Mouse (Mus musculus) kidney, postnatal 36 days (tissue): Measurements from ENCODE around the gene Ergic3.
A peak's percentile ranks its signal among the peaks of the same experiment; 100 is the strongest.

ENCODE experiments used
- DNase-seq, 2 experiments: peaks; one replicate each; pipeline ENCODE4 v3.0.0; 2021 to 2022; ENCODE audit warnings: mixed read lengths in 2 of 2

Ergic3 gene

DNA sequence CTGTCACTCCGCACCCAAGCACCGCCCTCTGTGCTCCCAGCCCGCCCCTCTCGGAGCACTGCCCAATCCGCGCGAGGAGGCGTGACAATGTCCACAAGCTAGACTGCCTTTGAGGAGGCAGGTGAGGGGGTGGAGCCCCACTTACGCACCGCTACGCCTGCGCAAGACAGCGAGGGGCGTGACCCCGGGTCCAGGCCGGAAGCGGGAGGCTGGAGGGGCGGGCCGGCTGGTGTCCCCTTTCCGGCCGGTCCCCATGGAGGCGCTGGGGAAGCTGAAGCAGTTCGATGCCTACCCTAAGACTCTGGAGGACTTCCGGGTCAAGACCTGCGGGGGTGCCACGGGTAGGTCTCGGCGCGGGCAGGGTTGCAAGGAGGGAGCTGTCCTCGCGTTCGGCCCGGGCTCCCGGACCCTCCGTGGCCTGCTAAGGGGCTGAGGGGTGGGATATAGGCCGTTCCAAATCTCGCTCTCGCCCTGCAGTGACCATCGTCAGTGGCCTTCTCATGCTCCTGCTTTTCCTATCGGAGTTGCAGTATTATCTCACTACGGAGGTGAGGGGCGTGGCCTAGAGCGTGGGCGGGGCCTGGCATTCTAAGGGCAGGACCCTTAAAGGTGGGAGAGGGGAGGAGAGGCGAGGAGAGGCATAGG is at the start of gene Ergic3, which contains the start of gene 6430550D23Rik:
Ergic3 (plus strand) TSS at position 158 of the 645 bp plus-strand sequence.
6430550D23Rik (minus strand) TSS at position 90 of the 645 bp plus-strand sequence.
- peak; percentile 99 for DNase-seq

DNA sequence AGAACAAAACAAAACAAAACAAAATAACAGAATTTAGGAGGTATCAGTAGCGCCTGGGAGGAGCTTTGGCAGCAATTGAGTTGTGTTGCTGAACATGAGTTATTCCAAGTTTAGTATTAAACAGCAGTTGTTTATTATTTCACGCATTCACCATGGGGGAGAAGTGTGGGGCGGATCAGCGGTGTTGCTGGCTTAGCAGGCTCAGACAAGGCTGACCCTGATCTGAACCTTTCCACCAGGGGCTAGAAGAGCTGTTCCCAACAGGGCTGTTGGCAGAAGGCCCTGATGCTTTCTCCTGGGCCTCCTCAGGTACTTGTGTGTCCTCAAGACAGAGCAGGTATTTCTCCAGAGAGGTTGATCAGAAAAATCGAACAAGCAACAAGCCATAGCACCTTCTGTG is 47.9 kb upstream of the Ergic3 start:
- DNase-seq = peak; percentile 63 to 67

DNA sequence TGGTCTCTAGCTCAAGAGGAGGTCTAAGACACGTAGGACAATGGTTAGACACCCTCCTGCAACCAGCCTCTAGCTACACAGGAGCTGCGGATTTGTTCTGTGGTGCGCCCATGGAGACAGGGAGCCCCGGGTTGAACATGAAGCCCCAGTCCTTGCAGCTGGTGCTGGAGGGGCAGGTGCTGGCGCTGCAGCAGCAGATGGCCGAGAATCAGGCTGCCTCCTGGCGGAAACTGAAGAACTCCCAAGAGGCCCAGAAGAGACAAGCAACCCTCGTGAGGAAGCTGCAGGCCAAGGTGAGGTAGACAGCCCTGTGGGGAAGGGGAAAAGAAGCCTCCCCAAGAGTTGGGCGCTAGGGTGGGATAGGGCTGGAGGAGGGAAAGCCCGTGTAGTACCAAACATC is 46.0 kb upstream of the Ergic3 start:
- DNase-seq = no peak

DNA sequence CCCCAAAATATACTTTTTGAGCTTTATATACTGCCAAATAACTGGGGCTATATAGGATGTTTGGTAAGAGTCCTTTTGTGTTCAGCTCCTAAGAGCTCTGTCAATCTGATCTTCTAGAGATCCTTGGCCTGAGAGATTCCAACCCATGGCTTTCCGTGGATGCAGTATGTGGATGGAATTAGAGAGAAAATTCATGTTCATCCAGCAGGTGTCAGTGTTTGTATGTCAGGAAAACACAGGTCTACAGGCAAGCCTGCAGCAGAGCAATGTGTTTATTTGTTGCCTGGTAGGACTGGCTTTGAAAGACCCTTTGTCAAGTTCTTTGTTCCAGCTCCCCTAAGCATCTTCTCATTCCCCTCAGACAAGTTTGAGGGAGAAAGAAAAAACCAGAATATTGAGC is 44.9 kb upstream of the Ergic3 start:
- peak in 1 of 2 experiments; percentile 28 for DNase-seq

DNA sequence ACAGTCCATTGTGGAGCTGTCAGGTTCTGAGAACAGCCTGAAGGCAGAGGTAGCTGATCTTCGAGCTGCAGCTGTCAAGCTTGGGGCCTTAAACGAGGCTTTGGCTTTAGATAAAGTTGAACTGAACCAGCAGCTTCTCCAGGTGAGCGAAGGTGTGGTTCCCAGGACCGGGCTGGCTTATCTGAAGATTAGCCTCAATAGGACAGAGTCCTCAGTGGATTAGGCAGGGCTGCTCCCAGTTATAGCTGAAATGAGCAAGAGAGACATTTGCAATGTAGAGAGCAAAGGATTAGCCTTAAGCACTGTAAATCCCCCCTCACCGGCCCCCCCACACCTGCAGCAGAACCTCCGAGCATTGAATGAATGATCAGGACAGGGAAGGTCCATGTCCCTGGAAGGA is 34.5 kb upstream of the Ergic3 start:
- DNase-seq = no peak

DNA sequence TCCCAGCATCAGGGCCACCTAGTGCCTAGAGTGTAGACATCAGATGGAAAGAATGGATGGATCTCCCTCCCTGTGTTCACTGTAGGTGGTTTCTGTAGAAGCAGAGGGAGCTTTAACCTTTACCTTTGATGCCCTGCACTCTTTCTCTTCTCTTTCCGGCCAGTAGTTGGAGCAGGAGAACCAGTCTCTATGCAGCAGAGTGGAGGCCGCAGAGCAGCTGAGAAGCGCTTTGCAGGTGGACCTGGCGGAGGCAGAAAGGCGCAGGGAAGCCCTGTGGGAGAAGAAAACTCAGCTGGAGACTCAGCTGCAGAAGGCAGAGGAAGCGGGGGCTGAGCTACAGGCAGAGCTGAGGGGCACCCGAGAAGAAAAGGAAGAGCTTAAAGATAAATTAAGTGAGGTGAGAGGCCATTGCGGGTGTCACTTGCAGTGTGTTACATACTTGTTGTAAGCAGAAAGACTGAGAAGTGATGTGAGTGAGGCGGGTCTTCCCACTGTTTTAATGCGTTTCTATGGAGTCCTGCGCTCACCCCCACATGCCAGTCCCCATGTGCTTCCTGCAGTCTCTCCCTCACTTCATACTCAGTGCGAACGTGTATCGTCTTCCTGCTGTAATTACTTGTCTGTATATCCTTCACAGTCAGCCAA is 33.6 kb upstream of the Ergic3 start:
- peak in 1 of 2 experiments; percentile 16 for DNase-seq

DNA sequence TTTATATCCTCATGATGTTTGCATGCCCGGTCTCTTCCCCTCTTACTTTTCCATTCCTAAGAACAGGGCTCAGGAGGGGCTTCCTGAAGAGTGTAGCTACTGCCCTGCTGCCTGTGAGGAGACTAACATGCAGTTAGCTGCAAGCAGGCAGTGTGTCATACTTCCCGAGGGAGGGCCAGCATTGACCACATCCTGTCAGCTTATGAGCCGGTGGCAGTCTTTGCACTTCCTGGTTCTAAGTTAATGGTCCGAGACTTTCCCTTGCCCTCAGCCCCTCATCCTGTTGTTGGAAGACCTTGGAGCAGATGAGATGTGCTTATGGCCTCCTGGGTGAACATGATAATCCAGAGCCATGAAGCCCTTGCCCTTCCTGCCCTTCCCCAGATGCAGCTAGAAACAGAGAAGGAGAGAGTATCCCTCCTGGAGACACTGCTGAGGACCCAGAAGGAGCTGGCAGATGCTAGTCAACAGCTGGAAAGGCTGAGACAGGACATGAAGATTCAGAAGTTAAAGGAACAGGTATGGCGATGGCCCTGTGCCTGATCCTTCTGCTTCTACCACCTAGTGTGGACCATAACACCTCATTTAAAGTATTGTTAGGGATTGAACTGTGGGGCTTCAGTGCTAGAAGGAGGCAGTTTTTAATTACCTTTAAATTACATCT is 28.4 kb upstream of the Ergic3 start:
- DNase-seq = peak; percentile 47 to 65

DNA sequence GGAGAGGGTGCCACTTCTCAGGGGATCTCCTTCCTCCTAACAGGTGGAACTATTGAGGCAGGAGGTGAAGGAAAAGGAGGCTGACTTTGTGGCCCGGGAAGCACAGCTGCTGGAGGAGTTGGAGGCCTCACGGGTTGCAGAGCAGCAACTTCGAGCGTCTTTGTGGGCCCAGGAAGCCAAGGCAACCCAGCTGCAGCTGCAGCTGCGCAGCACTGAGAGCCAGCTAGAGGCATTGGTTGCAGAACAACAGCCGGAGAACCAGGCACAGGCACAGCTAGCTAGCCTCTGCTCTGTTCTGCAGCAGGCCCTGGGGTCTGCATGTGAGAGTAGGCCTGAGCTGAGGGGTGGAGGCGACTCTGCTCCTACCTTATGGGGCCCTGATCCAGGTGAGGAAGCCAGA is 22.1 kb upstream of the Ergic3 start:
- DNase-seq = no peak

DNA sequence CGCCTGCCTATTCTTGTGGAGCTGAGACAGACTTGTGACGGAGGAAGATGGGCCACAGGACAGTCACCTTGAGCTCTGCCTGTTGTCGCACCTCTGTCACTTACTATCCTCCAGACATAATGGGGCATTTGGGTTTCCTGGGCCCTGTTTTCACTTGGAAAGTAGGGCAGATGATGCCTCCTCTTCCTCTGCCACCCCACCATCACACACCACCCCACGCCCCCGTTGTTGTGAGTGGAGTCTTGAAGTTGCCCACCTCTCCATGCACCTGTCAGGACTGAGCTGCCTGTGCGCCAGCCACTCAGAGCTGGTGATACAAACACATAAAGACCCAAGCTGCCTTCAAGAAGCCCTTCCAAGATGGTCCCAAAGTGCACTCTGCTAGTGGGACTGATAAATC is 20.7 kb upstream of the Ergic3 start:
- DNase-seq = no peak

DNA sequence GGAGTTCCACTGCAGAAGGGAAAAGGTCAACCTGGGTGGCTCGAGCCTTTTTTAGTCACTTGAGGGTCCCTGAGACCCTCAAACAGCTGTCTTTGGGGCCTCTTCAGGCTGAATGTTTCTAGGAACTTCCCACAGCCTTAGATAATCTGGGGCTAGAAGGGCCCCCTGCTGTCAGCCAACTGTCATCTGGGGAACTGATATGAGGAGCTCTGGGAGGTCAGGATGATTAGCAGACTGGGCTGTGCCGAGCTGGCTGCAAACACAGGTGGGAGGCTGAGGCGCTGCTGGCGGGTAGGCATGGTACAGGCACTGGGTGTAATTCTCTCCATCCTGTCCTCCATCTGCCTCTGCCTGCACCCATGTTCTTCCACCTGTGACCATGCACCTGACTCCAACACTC is 18.8 kb upstream of the Ergic3 start:
- DNase-seq = no peak

DNA sequence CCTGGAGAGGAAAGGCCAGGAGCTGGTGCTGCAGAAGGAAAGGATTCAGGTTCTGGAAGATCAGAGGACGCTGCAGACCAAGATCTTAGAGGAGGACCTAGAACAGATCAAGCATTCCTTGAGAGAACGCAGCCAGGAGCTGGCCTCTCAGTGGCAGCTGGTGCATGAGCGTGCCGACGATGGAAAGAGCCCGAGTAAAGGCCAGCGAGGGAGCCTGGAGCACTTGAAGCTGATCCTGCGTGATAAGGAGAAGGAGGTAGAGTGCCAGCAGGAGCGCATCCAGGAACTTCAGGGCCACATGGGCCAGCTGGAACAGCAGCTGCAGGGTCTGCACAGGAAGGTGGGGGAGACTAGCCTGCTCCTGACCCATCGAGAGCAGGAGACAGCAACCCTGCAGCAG is 16.7 kb upstream of the Ergic3 start:
- no peak for DNase-seq

DNA sequence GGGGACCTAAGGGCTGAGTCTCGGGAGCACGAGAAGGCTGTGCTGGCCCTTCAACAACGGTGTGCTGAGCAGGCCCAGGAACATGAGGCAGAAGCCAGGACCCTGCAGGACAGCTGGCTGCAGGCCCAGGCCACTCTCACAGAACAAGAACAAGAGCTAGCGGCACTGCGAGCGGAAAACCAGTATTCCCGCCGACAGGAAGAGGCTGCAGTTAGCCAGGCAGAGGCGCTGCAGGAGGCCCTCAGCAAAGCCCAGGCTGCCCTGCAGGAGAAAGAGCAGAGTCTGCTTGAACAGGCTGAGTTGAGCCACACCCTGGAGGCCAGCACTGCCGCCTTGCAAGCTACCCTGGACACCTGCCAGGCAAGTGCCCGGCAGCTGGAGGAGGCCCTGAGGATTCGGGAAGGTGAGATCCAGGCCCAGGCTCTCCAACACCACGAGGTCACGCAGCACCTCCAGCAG is 16.0 kb upstream of the Ergic3 start:
- DNase-seq = peak; percentile 81 to 85

DNA sequence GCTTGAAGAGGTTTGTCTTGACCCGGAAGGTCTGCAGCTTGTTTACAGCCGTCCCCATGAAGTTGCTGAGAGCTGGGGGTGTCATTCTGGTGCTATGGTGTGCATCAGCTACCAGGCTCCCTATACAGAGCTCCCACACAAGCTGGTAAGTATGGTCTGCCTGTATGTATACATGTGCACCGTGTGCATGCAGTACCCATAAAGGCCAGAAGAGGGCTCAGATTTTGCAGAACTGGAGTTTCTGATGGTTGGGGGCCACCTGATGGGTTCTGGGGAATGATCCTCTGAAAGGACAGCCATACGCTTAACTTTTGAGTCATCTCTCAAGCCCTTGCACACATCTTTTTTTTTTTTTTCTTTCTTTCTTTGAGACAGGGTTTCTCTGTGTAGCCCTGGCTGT is 2.5 kb upstream of the Ergic3 start:
- DNase-seq = peak in 1 of 2 experiments; percentile 43

DNA sequence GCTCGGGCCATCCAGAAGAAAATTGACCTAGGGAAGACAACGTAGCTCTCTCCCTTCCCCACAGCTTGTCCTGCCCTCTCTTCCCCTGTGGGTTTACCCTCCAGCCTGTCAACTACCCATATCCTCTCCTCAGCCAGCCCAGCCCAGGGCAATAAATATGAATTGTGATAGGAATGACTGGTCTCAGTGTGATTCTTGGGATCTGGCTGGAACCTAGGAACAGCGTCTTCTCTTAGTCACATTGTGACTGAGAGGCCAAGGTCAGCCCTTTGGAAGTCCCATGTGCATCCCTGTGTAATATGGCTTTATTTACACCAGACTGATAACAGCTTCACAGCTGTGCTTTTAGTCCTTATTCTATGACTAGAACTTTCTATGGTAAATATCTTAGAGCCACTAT is 10.3 kb downstream of the Ergic3 start:
- DNase-seq = no peak

DNA sequence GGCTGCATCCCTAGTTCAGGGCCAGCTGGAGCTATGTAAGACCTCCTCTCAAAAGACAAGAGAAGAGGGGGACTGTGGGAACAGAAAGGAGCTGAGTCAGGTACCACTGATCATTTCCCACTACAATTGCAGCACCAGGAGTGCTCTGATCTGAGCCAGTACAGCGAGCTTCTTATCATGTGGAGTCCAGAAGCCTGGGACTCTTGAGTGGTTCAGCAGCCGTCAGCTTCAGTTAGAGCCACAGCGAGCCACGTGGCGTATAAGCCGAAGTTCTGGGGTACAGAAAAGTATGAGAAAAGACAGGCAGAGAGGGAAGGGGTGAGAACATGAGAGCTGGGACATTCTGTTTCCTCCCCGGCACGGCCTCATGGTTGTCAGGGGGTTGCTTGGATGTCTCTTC is 13.4 kb downstream of the Ergic3 start:
- DNase-seq = no peak

DNA sequence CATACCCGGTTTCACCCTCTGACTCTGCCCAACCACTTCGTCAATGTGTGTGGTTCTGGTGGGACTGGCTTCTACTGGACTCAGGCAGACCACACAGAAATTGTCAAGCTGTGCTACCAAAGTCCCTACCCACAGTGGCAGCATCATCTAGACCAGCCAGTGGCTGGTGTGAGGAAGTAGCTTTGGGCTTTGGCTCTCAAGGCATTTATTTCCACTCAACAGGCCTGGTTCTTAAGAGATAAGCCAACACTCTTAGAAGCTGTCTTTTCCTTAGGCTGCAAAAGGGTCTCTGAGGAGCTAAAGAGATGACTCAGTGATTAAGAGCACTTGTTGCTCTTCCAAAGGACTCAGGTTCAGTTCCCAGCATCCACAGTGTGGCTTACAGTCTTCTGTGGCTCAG is 13.9 kb downstream of the Ergic3 start:
- no peak for DNase-seq

DNA sequence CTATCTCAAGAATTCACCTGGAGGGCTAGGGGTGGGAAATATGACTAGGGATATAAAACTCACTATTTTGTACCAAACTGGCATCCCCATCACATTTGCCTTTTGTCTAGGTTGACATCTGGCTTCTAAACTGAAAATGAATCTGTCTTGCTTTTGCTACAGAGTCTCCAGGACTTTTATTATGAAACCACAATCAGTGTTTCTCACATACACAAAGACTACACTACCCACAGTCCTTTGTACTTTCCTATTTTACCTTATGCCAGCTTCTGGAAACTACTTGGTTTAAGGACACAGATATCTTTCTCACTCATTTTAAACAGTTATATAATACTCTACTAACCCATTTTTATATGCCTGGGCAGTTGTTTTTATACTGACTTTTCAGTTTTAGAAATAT is 17.6 kb downstream of the Ergic3 start:
- DNase-seq = peak in 1 of 2 experiments; percentile 20

DNA sequence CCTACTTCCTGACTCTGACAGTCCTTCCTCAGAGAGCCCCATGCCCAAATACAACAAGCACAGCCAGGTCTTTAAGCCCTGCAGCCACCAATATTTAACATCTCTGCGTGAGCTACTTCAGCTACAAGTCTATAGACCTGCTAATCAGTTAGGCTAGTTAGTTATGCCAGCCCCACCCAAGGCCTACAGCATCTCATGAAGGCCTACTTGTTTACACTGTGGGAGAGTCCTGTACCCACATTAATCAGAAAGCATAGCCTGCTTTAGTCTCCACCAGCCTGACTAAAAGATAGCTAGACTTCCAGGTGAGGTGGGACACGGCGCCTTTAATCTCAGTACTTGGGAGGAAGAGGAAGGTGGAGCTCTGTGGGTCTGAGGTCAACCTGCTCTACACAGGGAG is 31.5 kb downstream of the Ergic3 start:
- DNase-seq = no peak

DNA sequence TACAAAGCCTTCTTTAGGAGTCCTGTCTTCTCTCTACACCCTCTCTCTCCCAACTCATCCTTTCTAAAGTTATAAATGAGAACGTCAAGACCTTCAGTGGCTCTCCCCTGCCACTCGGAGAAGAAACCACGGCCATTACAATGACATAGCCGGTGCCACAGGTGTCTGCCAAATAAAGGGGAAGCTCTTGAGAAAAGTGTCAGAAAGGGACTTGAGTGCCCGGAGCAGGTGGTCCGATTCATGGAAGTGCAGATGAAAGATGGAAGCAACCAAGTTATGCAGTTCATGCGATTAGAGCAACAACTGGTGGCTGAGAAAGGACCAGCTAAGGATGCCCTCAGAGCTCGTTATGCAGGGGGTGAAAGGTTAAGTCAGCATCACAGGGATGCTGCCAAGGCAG is 35.1 kb downstream of the Ergic3 start:
- DNase-seq = no peak

DNA sequence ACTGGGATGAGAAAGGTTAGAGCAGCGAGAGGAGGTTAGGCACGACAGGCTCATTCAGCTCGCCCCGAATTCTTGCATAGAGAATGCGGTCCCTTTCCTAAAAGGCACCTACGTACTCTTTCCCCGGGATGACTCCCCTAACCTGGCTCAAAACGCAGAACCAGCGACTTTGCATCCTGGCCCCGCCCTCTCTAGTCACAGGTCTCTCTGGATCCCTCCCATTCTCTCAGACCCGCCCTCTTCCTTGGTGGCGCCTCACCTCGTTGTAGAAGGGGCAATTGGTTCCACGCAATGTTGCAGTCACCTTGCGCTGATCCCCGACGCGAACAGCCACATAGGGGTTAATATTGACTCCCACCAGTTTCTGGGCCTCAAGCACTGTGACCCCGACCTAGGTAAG is 40.1 kb downstream of the Ergic3 start:
- DNase-seq = peak; percentile 29 to 51

DNA sequence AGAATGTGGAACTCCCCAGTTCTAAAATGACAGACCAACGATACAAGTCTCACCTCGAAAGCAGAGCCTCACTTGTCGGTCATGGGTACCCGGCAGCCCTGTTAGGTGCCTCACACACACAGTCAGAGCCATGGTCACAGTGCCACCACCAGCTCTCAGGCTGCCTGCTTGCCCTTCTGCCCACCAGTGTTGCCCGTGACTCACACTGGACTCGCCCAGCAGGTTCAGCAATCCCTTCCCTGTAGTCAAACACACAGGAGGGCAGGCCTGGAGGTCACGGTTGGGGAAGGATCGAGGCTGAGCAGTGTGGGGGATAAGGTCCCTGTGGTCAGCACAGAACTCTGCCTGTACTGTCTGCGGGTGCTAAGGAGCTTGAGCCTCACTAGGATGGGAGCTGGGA is 45.0 kb downstream of the Ergic3 start, which contains the start of gene Fer1l4:
Fer1l4 (minus strand) TSS at position 132 of the 400 bp plus-strand sequence.
- no peak for DNase-seq

DNA sequence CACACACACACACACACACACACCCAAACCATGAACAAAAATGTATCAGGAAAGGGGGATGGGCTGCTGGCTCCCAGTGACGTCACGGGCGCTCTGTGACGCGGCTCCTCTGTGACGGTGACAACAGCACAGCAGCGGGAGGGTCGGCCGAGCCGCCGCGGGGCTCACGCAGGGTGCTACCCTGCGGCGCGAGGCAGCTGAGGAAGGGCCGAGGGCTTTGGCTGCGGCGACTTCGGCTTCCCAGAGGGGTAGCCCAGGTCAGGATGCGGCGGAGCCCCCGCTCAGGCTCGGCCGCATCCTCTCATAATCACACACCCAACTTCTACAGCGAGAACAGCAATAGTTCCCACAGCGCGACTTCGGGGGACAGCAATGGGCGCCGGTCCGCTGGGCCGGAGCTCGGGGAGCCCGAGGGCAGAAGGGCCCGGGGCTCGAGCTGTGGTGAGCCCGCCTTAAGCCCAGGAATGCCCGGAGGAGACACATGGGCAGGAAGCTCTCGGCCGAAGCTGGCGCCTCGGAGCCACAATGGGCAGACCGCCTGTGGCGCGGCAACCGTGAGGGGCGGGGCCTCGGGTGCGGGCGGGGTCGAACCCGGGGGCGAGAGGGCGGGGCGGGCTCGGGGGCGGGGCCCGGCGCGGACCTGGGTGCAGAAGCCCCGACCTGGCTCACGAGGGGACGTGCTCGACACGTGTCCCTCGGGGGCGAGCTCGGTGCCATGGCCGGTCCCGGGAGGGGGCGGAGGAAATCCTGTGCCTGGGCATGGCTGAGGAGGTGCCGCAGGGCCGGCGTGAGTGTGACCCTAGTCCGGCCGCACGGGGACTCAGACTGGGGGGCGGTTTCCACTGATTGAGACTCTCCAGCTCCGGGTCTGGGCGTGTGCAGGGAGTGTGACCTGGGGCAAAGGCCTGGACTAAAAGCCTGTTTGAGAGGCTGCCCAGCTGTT is 57.5 kb downstream of the Ergic3 start, which contains the start of gene Spag4:
Spag4 (plus strand) TSS at position 77 of the 943 bp plus-strand sequence.
- peak; percentile 69 to 89 for DNase-seq

DNA sequence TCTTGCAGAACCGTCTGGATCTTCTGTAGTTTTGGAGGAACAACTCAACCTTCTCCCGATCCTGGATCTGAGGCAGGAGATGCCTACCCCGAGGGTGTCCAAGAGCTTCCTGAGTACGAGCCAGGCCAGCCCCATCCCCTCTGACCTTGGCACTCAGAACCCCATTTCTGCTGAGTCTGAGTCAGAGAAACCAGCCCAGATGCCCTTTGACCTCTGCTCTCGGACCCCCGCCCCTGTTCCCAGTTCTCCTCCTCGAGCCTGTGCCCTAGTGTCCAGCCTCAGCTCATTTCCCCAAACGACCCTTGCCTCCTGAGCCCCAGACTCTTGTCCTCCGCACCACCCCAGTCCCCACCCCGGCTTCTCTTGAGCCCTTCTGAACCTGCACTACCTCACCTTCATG is 58.3 kb downstream of the Ergic3 start:
- peak; percentile 23 to 36 for DNase-seq
